Mouse (Mus musculus): ENCODE results near the gene Ndufa5. TPM values are rescaled to one million over a fixed set of nuclear protein-coding genes. Genes with fewer than 3 reads are reported as not detected.

Gene Ndufa5
- total RNA-seq (2023; ENCODE audit: inconsistent age) = 38.6 to 45.9 TPM (median 43.5 TPM) in 4 replicates

DNA sequence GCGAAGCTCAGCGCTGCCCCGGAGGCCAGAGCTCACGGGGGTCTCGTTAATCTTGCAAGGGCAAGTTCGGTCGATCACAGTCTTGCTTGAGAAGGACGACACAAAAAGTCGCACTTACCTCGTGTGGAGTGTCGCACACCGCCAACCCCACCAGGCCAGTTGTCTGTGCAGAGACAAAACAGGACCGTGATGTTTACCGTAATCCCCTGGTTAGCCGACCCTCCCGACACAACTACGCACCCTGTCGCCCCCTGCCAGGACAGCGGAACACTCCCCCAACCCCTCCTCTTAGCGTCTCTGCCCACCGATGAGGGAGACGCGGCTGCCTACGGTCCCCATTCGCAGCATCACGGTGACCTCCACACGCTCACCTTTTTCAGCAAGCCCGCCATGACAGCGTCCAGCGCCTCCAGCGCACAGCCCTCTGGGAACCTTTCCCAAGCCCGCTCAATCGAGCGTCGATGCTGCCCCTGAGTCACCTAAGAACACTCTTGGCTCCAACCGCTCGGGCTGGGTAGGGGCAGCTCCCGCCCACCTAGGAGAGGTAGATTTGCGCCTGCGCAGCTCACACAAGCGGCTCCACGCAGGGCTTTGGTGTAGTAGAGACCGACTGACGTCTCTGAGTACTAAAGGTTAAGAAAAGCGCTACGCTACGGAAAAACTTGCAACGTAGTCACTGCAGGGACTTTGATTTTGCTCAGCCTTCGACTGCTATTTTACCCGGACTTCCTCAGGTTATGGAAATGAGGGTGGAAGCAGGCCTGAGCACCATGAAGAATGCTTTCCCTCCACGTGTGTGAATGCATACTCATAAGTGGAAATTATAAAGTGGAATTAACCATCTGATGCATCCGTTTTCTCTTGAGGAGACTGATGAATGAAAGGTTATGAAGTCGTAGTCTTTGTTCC lies at the start of gene Ndufa5:
Gene Ndufa5, minus strand, starts transcription at position 859 of the 909 bp plus-strand sequence.

DNA sequence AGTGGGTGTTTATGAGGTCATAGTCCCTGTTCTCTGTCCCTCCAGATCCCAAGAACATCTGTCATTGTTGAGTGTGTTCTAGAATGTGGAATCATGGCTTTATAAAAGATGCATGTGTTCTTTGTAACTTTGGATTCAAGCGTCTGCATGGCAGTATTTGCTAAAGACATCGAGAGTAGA lies 141 bp upstream of the Ndufa5 start, which contains the start of gene Asb15:
Gene Asb15, plus strand, starts transcription at position 81 of the 180 bp plus-strand sequence.

GRCm38 (mm10) chr6:24514552-24515284 lies 13.1 kb downstream of the Ndufa5 start, which contains the start of gene Iqub:
Iqub (minus strand) TSS chr6:24515067.

Other genes starting within 250 kb of the Ndufa5 start
- gene Iqub, start 12.9 kb downstream of the Ndufa5 start, total RNA-seq (2023; ENCODE audit: inconsistent age) = 0.13 TPM in 1 of 4 replicates, not detected in the others
- gene Asb15, start 131 bp upstream of the Ndufa5 start, total RNA-seq (2023; ENCODE audit: inconsistent age) = not detected in 4 replicates
- gene Lmod2, start 69.7 kb upstream of the Ndufa5 start, total RNA-seq (2023; ENCODE audit: inconsistent age) = not detected in 4 replicates
- 47.5 to 53.7 TPM (median 50.2 TPM) in 4 replicates for gene Wasl, start 137.0 kb upstream of the Ndufa5 start, total RNA-seq (2023; ENCODE audit: inconsistent age)
- not detected in 4 replicates for gene Hyal6, start 205.2 kb upstream of the Ndufa5 start, total RNA-seq (2023; ENCODE audit: inconsistent age)
- gene Hyal4, start 220.3 kb upstream of the Ndufa5 start, total RNA-seq (2023; ENCODE audit: inconsistent age) = not detected in 4 replicates

Measured in B cell, adult (primary cell).